In the genomic region with DNA sequence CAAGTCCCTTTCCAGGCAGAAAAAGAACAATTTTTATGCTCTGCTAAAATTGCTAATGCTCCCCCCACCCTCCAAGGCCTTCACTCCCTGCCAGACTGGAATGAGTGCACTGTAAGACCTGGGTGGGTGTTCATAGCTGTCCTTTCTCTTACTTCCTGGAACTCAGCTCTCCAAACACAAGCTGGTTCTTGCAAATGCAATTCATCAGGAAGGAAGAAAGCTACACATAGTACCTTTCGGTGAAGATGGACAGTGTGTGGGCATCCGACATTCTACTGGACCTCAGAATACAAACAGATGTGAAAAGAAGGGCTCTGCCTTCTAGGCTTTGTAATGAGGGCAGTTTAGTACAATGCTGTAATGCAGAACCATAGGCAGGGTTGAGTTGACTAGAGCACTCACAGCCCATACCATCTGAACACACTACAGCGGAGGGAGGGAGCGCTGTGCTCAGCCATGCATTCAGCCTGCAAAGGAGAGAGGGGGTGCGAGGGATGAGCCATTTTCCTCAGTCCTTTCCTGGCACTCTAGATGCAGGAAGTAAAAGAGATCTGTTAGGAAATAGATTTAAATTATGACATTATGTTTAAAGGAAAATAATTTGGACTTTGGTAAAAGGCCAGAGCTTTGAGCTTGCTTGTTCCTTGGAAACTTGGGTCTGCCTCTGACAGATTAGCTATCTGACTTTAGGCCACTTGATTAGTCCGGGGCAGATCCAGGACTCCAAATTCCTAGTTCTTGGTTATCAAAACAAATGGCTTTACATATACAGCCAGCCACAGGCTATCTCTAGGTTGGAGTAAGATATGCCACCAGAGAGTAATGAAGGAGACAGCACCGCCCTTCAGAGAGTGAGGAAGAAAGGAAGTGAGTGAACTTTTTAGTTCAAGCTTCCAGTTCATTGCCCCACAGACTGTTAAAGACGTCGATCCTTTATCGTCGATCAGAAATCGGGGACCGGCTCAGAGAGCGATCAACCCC, we compare ENCODE assay signal across 11 mouse cellular contexts.
DNase-seq lines count a peak whose midpoint lies in the region; ATAC-seq and TF ChIP-seq lines count a peak whose summit lies in the region.
"Had no signal": no experiment of that assay in that cellular context is flagged by ENCODE, and none has a peak within 500 bp of the region (broad histone marks: within the 10 kb centered on the region; RNA-seq: fewer than 3 reads in every experiment).

No protein-coding gene starts in this region.

- no peak overlapping the region for H3K4me2 ChIP-seq in kidney, embryonic 14.5 days (replicated peaks; ENCODE audit: low read depth, low read length)
- no peak overlapping the region for H3K4me2 ChIP-seq in midbrain, embryonic 14.5 days (ENCODE audit: low read length)
- no peak overlapping the region for H3K4me2 ChIP-seq in midbrain, embryonic 15.5 days
- H3K4me2 ChIP-seq in liver, embryonic 11.5 days = no peak overlapping the region
- no peak overlapping the region for H3K4me2 ChIP-seq in stomach, postnatal 0 days (replicated peaks; ENCODE audit: low read depth)
- H3K4me2 ChIP-seq: limb, embryonic 12.5 days had no signal

- no peaks in the 10 kb centered on the region for H3K9me3 ChIP-seq in kidney, embryonic 14.5 days (ENCODE audit: control insufficient read depth, low read length)
- H3K9me3 ChIP-seq in midbrain, embryonic 14.5 days (ENCODE audit: control insufficient read depth, low read length) = no peaks in the 10 kb centered on the region
- H3K9me3 ChIP-seq in midbrain, embryonic 15.5 days = no peaks in the 10 kb centered on the region
- H3K9me3 ChIP-seq in liver, embryonic 11.5 days (ENCODE audit: control insufficient read depth, low read length) = no peaks in the 10 kb centered on the region
- no peaks in the 10 kb centered on the region for H3K9me3 ChIP-seq in stomach, postnatal 0 days (ENCODE audit: control insufficient read depth, low read length)
- H3K9me3 ChIP-seq: limb, embryonic 12.5 days had no signal

- no peak for DNase-seq in kidney, adult 9 months
- peak; percentile 4 for DNase-seq in midbrain, embryonic 14.5 days
- no peak for DNase-seq in liver, embryonic 11.5 days (ENCODE audit: low spot score)
- DNase-seq in stomach, postnatal 0 days (ENCODE audit: low spot score) = no peak
- DNase-seq in layer of hippocampus, postnatal 25 days (ENCODE audit: extremely low spot score in 1 of 2, low spot score in 1 of 2) = no peak

- no peak for TF ChIP-seq CTCF in stomach, postnatal 0 days (IDR thresholded peaks at IDR 0.05; ENCODE audit: low read depth)

- H3K27ac ChIP-seq in kidney, embryonic 14.5 days (ENCODE audit: low read depth, low read length) = no peak overlapping the region
- no peak overlapping the region for H3K27ac ChIP-seq in midbrain, embryonic 14.5 days (replicated peaks; ENCODE audit: low read depth, low read length)
- no peak overlapping the region for H3K27ac ChIP-seq in midbrain, embryonic 15.5 days
- no peak overlapping the region for H3K27ac ChIP-seq in liver, embryonic 11.5 days (ENCODE audit: low read depth, low read length)
- H3K27ac ChIP-seq in stomach, postnatal 0 days (replicated peaks) = peak overlapping the region; percentile 56; the same call in 1 of the 2 replicates
- H3K27ac ChIP-seq: limb, embryonic 12.5 days had no signal

- no peak overlapping the region for H3K9ac ChIP-seq in kidney, embryonic 14.5 days (ENCODE audit: low read depth, low read length)
- H3K9ac ChIP-seq in midbrain, embryonic 14.5 days (replicated peaks; ENCODE audit: low read length) = no peak overlapping the region
- H3K9ac ChIP-seq in midbrain, embryonic 15.5 days = no peak overlapping the region
- no peak overlapping the region for H3K9ac ChIP-seq in liver, embryonic 11.5 days (ENCODE audit: low read depth, low read length)
- H3K9ac ChIP-seq in stomach, postnatal 0 days (ENCODE audit: low read length) = no peak overlapping the region
- H3K9ac ChIP-seq: limb, embryonic 12.5 days had no signal

- no peak overlapping the region for H3K4me3 ChIP-seq in kidney, embryonic 14.5 days (ENCODE audit: low read length)
- no peak overlapping the region for H3K4me3 ChIP-seq in midbrain, embryonic 14.5 days (replicated peaks; ENCODE audit: low read depth, low read length)
- H3K4me3 ChIP-seq in midbrain, embryonic 15.5 days = no peak overlapping the region
- H3K4me3 ChIP-seq in liver, embryonic 11.5 days (ENCODE audit: low read depth, low read length) = no peak overlapping the region
- H3K4me3 ChIP-seq in stomach, postnatal 0 days (ENCODE audit: low read depth, low read length) = no peak overlapping the region
- H3K4me3 ChIP-seq: erythroblast, embryonic 14.5 days; limb, embryonic 12.5 days had no signal

- peaks cover 7% of the 10 kb centered on the region; the same call in 1 of the 2 replicates for H3K4me1 ChIP-seq in kidney, embryonic 14.5 days (ENCODE audit: control insufficient read depth, insufficient read depth, low read length)
- H3K4me1 ChIP-seq in midbrain, embryonic 14.5 days (ENCODE audit: control insufficient read depth, insufficient read depth, low read length) = no peaks in the 10 kb centered on the region
- H3K4me1 ChIP-seq in midbrain, embryonic 15.5 days = no peaks in the 10 kb centered on the region
- H3K4me1 ChIP-seq in liver, embryonic 11.5 days (replicated peaks; ENCODE audit: control insufficient read depth, insufficient read depth, low read length) = no peaks in the 10 kb centered on the region
- no peaks in the 10 kb centered on the region for H3K4me1 ChIP-seq in stomach, postnatal 0 days (replicated peaks; ENCODE audit: control insufficient read depth, insufficient read depth)
- H3K4me1 ChIP-seq: limb, embryonic 12.5 days had no signal

- no peaks in the 10 kb centered on the region for H3K27me3 ChIP-seq in kidney, embryonic 14.5 days (ENCODE audit: control insufficient read depth, insufficient read depth, low read length)
- H3K27me3 ChIP-seq in midbrain, embryonic 14.5 days (ENCODE audit: control insufficient read depth, insufficient read depth, low read length) = no peaks in the 10 kb centered on the region
- no peaks in the 10 kb centered on the region for H3K27me3 ChIP-seq in midbrain, embryonic 15.5 days (replicated peaks)
- no peaks in the 10 kb centered on the region for H3K27me3 ChIP-seq in liver, embryonic 11.5 days (replicated peaks; ENCODE audit: control insufficient read depth, insufficient read depth, low read length)
- H3K27me3 ChIP-seq in stomach, postnatal 0 days (ENCODE audit: control insufficient read depth, insufficient read depth, low read length) = no peaks in the 10 kb centered on the region
- H3K27me3 ChIP-seq: CH12.LX; limb, embryonic 12.5 days had no signal

- WGBS in kidney, embryonic 14.5 days = 74% methylated on average over 14 of the region's 14 CpGs
- WGBS in midbrain, embryonic 14.5 days = 74% methylated on average over 14 of the region's 14 CpGs
- WGBS in midbrain, embryonic 15.5 days = 81% methylated on average over 14 of the region's 14 CpGs
- WGBS in liver, embryonic 11.5 days = 77% methylated on average over 14 of the region's 14 CpGs
- 72% methylated on average over 14 of the region's 14 CpGs for WGBS in stomach, postnatal 0 days

- no peak for TF ChIP-seq EP300 in stomach, postnatal 0 days (optimal IDR thresholded peaks at IDR 0.05)

- ATAC-seq in kidney, embryonic 14.5 days (ENCODE audit: low FRiP score, low TSS enrichment) = peak; percentile 88; the same call in 1 of the 2 replicates
- ATAC-seq in midbrain, embryonic 14.5 days (ENCODE audit: low FRiP score, low TSS enrichment) = no peak
- ATAC-seq in midbrain, embryonic 15.5 days (replicated peaks) = no peak
- peak; percentile 62 for ATAC-seq in liver, embryonic 11.5 days (replicated peaks; ENCODE audit: low FRiP score)
- ATAC-seq in stomach, postnatal 0 days (ENCODE audit: low FRiP score, low TSS enrichment) = no peak
- ATAC-seq: intestine, embryonic 16.5 days had no signal

- no peaks in the 10 kb centered on the region for H3K36me3 ChIP-seq in kidney, embryonic 14.5 days (ENCODE audit: control insufficient read depth, insufficient read depth, low read length)
- H3K36me3 ChIP-seq in midbrain, embryonic 14.5 days (ENCODE audit: control insufficient read depth, insufficient read depth, low read length) = no peaks in the 10 kb centered on the region
- H3K36me3 ChIP-seq in midbrain, embryonic 15.5 days (replicated peaks) = no peaks in the 10 kb centered on the region
- H3K36me3 ChIP-seq in liver, embryonic 11.5 days (ENCODE audit: control insufficient read depth, insufficient read depth, low read length) = no peaks in the 10 kb centered on the region
- no peaks in the 10 kb centered on the region for H3K36me3 ChIP-seq in stomach, postnatal 0 days (ENCODE audit: control insufficient read depth, insufficient read depth, low read length)
- H3K36me3 ChIP-seq: limb, embryonic 12.5 days had no signal

Comparison
In these comparisons a context has a peak if more than half of its experiments do, and no peak if none do; other contexts are left out.
1. ATAC-seq: peak in kidney, embryonic 14.5 days (single experiment) and liver, embryonic 11.5 days (single experiment); none in midbrain, embryonic 14.5 days (single experiment), midbrain, embryonic 15.5 days (single experiment) and stomach, postnatal 0 days (single experiment).